Mouse (Mus musculus) C2C12 (cell line): ENCODE results near the gene Htra3.

Experiments used
- CEBPB ChIP-seq: IDR thresholded peaks from one replicate; pipeline ENCODE4 v1.6.1; 2011; ENCODE audit warnings: low read depth, mild to moderate bottlenecking, control low read depth, moderate library complexity
- CTCF ChIP-seq: IDR thresholded peaks from one replicate; pipeline ENCODE4 v1.5.1; 2011; ENCODE audit not compliant: control insufficient read depth, insufficient read depth, insufficient read length
- MAX ChIP-seq: IDR thresholded peaks from one replicate; pipeline ENCODE4 v1.6.1; 2011; ENCODE audit warnings: mild to moderate bottlenecking, control low read depth
- MYOD1 ChIP-seq: IDR thresholded peaks from one replicate; pipeline ENCODE4 v1.6.1; 2011; ENCODE audit warnings: low read depth; ENCODE audit not compliant: control insufficient read depth, insufficient read length
- MYOG ChIP-seq: IDR thresholded peaks from one replicate; pipeline ENCODE4 v1.6.1; 2011; ENCODE audit not compliant: control insufficient read depth, insufficient read length; ENCODE audit errors: extremely low read depth
- USF1 ChIP-seq: IDR thresholded peaks from one replicate; pipeline ENCODE4 v1.6.1; 2011; ENCODE audit warnings: low read depth, mild to moderate bottlenecking, control low read depth, moderate library complexity

GRCm38 (mm10) chr5:35674081-35674555 lies 5.5 kb downstream of the Htra3 start:
- TF ChIP-seq CTCF (no peak), CEBPB (no peak), MYOD1 (no peak), USF1 (peak; percentile 31), MAX (no peak), MYOG (no peak)
